Mouse (Mus musculus) liver, postnatal 0 days (tissue): ENCODE results near the gene Cep170b. TPM values are rescaled to one million over a fixed set of nuclear protein-coding genes. Genes with fewer than 3 reads are reported as not detected.

ENCODE experiments used
- ATAC-seq: fragments of 200-750 bp; cut with Nextera tagmentation; 2 replicates; pipeline ENCODE4 v1.8.0; 2017; ENCODE audit warnings: mild to moderate bottlenecking, moderate library complexity
- DNase-seq: peaks from one replicate; pipeline ENCODE4 v3.0.0-alpha.2; 2016
- H3K27ac ChIP-seq: fragments of 300-500 bp; sonication (generic); 2 replicates; pipeline ENCODE4 v1.5.1; 2014; ENCODE audit warnings: antibody characterized with exemption, moderate library complexity, mild to moderate bottlenecking, low read depth
- H3K27me3 ChIP-seq: fragments of 300-500 bp; sonication (generic); 2 replicates; pipeline ENCODE4 v1.6.1; 2014; ENCODE audit warnings: low read length, control low read depth, mixed read lengths; ENCODE audit not compliant: insufficient read depth
- H3K36me3 ChIP-seq: fragments of 300-500 bp; sonication (generic); replicated peaks from 2 replicates; pipeline ENCODE4 v1.6.1; 2014; ENCODE audit warnings: mild to moderate bottlenecking, control low read depth, low read length, moderate library complexity, mixed read lengths; ENCODE audit not compliant: insufficient read depth
- H3K4me1 ChIP-seq: fragments of 300-500 bp; sonication (generic); 2 replicates; pipeline ENCODE4 v1.6.1; 2014; ENCODE audit warnings: antibody characterized with exemption, mild to moderate bottlenecking, control low read depth; ENCODE audit not compliant: insufficient read depth
- H3K4me2 ChIP-seq: fragments of 300-500 bp; sonication (generic); 2 replicates; pipeline ENCODE4 v1.6.1; 2014; ENCODE audit warnings: low read depth, mild to moderate bottlenecking, low read length, moderate library complexity, mixed read lengths
- H3K4me3 ChIP-seq: fragments of 300-500 bp; sonication (generic); 2 replicates; pipeline ENCODE4 v1.5.1; 2014; ENCODE audit warnings: low read depth, low read length
- H3K9ac ChIP-seq: fragments of 300-500 bp; sonication (generic); replicated peaks from 2 replicates; pipeline ENCODE4 v1.6.1; 2014; ENCODE audit warnings: mild to moderate bottlenecking, moderate library complexity
- H3K9me3 ChIP-seq: fragments of 300-500 bp; sonication (generic); 2 replicates; pipeline ENCODE4 v1.6.1; 2016; ENCODE audit warnings: mild to moderate bottlenecking, control low read depth, low read length, mixed read lengths
- CTCF ChIP-seq: sonication (generic); IDR thresholded peaks from 2 replicates; pipeline ENCODE4 v1.5.1; 2016; ENCODE audit warnings: antibody characterized with exemption, low read depth
- EP300 ChIP-seq: IDR thresholded peaks from 2 replicates; pipeline ENCODE4 v1.6.1; 2016; ENCODE audit warnings: antibody characterized with exemption, low read depth, mild to moderate bottlenecking
- WGBS: fragments of 180-500 bp; shearing (Covaris S2); extraction: QIAGEN DNeasy Blood & Tissue Kit; methylation state at CpG from one replicate; pipeline ENCODE4 v1.1.7; 2014; ENCODE audit not compliant: insufficient replicate concordance; 5-methylcytosine and 5-hydroxymethylcytosine counted together
- polyA plus RNA-seq: library from polyadenylated mRNA; unstranded; fragments of >200 nt; fragmentation: Nextera tagmentation; extraction: Ambion mirVana; gene quantifications from 2 replicates; pipeline ENCODE4 v1.2.1, GENCODE M21; 2015

The Cep170b gene
- polyA plus RNA-seq, 1 experiment from 2014 or later, result 4.0 TPM

- TF ChIP-seq CTCF (no peak), EP300 (no peak)
- Histone ChIP-seq H3K9ac (no peak overlapping the region), H3K4me1 (peaks cover 3% of the 10 kb centered on the region; the same call in 1 of the 2 replicates), H3K9me3 (no peaks in the 10 kb centered on the region), H3K4me2 (no peak overlapping the region), H3K36me3 (no peaks in the 10 kb centered on the region; the same call in 1 of the 2 replicates), H3K4me3 (no peak overlapping the region), H3K27me3 (no peaks in the 10 kb centered on the region), H3K27ac (no peak overlapping the region)
- ATAC-seq (peak; percentile 43), DNase-seq (no peak)
- WGBS, result 57% methylated on average over 3 of the region's 3 CpGs
Measured at GRCm38 (mm10) chr12:112713984-112714383, 6.3 kb upstream of the Cep170b start.

- 31% methylated on average over 7 of the region's 7 CpGs for WGBS
- no peak overlapping the region for H3K4me2 ChIP-seq
- DNase-seq (peak; percentile 68), ATAC-seq (no peak)
- TF ChIP-seq EP300 (no peak), CTCF (peak; percentile 76)
- peaks cover 15% of the 10 kb centered on the region for H3K27me3 ChIP-seq
- no peaks in the 10 kb centered on the region for H3K9me3 ChIP-seq
- H3K9ac ChIP-seq, result no peak overlapping the region
- H3K4me3 ChIP-seq, result no peak overlapping the region
- no peaks in the 10 kb centered on the region; the same call in 1 of the 2 replicates for H3K36me3 ChIP-seq
- H3K4me1 ChIP-seq, result peaks cover 7% of the 10 kb centered on the region; the same call in 1 of the 2 replicates
- H3K27ac ChIP-seq, result no peak overlapping the region
Measured at GRCm38 (mm10) chr12:112717140-112717539, 3.1 kb upstream of the Cep170b start.

DNA sequence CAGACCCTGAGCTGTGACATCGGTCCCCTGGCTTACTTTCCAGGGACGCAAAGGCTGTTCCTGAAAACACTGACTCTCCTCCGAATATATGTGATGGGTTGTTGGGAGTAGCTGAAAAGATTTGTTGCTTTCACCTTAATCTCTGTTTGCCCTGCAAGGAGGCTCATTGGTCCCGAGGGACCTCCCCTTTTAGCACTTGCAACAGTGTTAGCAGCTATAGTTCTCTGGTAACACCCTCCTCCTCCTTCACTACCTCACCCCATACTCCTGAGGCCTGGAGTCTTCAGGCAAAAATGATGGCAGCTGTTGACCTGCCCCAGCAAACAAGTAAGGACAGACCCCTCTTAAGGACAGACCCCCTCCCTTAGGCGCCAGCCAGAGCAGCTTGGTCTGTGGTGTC, 1.3 kb upstream of the Cep170b start:
- H3K27ac ChIP-seq, result 0 out of 2 replicates have a peak overlapping the region, but pooled peaks have one; percentile 22
- H3K4me1 ChIP-seq, result peaks cover 14% of the 10 kb centered on the region
- no peak for TF ChIP-seq CTCF
- no peak for TF ChIP-seq EP300
- no peak for DNase-seq
- H3K4me3 ChIP-seq, result no peak overlapping the region
- no peak for ATAC-seq
- no peak overlapping the region for H3K9ac ChIP-seq
- H3K9me3 ChIP-seq, result no peaks in the 10 kb centered on the region
- H3K27me3 ChIP-seq, result peaks cover 22% of the 10 kb centered on the region
- WGBS, result 64% methylated on average over 5 of the region's 5 CpGs
- no peaks in the 10 kb centered on the region; the same call in 1 of the 2 replicates for H3K36me3 ChIP-seq
- H3K4me2 ChIP-seq, result no peak overlapping the region; the same call in 1 of the 2 replicates

DNA sequence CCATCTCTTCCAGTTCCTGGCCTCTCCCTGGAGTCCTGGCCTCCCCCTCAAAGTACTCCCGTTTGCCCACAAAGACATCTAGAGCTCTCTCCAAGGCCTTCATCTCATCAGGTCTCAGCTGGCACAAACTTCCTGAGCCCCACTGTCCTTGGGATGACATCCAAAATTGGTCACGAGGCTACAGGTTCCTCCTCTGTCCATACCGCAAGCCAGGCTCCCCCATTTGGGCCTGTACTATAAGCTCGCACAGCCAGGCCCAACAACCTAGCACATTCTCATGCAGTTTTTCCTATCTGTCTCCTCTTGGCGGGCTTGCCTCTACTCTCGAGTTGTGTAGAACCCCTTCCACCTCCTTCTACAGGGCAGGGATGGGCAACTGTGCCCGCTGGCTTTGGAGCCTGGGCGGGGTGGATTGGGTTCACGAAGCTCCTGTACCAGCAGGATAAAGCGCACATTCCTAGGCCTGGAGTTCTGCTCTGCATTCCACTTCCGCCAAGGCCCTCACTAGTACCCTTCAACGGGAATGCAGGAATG, 702 bp downstream of the Cep170b start:
- Histone ChIP-seq H3K4me1 (peaks cover 16% of the 10 kb centered on the region), H3K27me3 (peaks cover 22% of the 10 kb centered on the region), H3K4me2 (peak overlapping the region; percentile 91), H3K36me3 (no peaks in the 10 kb centered on the region; the same call in 1 of the 2 replicates), H3K4me3 (peak overlapping the region; percentile 69), H3K27ac (peak overlapping the region; percentile 82), H3K9ac (peak overlapping the region; percentile 75), H3K9me3 (no peaks in the 10 kb centered on the region)
- ATAC-seq, result no peak
- TF ChIP-seq CTCF, result no peak
- no peak for TF ChIP-seq EP300
- 40% methylated on average over 12 of the region's 12 CpGs for WGBS
- no peak for DNase-seq

GRCm38 (mm10) chr12:112721424-112722239, 1.4 kb downstream of the Cep170b start:
- peak overlapping the region; percentile 91 for H3K4me2 ChIP-seq
- H3K36me3 ChIP-seq, result no peaks in the 10 kb centered on the region; the same call in 1 of the 2 replicates
- peak; percentile 89 for DNase-seq
- no peaks in the 10 kb centered on the region for H3K9me3 ChIP-seq
- TF ChIP-seq EP300 (no peak), CTCF (no peak)
- ATAC-seq, result peak; percentile 83
- 12% methylated on average over 35 of the region's 69 CpGs for WGBS
- peaks cover 22% of the 10 kb centered on the region for H3K27me3 ChIP-seq
- peak overlapping the region; percentile 82 for H3K27ac ChIP-seq
- peak overlapping the region; percentile 69 for H3K4me3 ChIP-seq
- H3K9ac ChIP-seq, result peak overlapping the region; percentile 75
- H3K4me1 ChIP-seq, result peaks cover 16% of the 10 kb centered on the region
